In genomic region chr1:186562027-186562426, GRCm38 (mm10) we compare ENCODE assay signal across 22 mouse cellular contexts.
"Had no signal": no experiment of that assay in that cellular context is flagged by ENCODE, and none has a peak within 500 bp of the region (broad histone marks: within the 10 kb centered on the region; RNA-seq: fewer than 3 reads in every experiment).

No protein-coding gene starts in this region.

- DNase-seq: kidney, adult 8-10 months; kidney, postnatal 10 days; kidney, postnatal 36 days; layer of hippocampus, postnatal 36 days; liver; lung, adult 18-20 months; lung, postnatal 10 days; lung, postnatal 36 days; right cerebral cortex, postnatal 25 days; spleen, adult 18-20 months; thymus, adult 18-20 months; thymus, postnatal 36 days had no signal

- H3K27me3 ChIP-seq: kidney, embryonic 15.5 days; limb, embryonic 13.5 days; liver, embryonic 12.5 days; liver, embryonic 15.5 days; lung, embryonic 15.5 days; megakaryocyte, embryonic 14.5 days; midbrain, embryonic 13.5 days; stomach, embryonic 15.5 days had no signal

- H3K4me2 ChIP-seq: kidney, embryonic 15.5 days; limb, embryonic 13.5 days; liver, embryonic 12.5 days; liver, embryonic 15.5 days; lung, embryonic 15.5 days; midbrain, embryonic 13.5 days; stomach, embryonic 15.5 days had no signal

- H3K36me3 ChIP-seq: kidney, embryonic 15.5 days; limb, embryonic 10.5 days; limb, embryonic 13.5 days; liver, embryonic 12.5 days; liver, embryonic 15.5 days; lung, embryonic 15.5 days; midbrain, embryonic 13.5 days; stomach, embryonic 15.5 days had no signal

- H3K4me1 ChIP-seq: limb, embryonic 13.5 days; liver, embryonic 12.5 days; liver, embryonic 15.5 days; megakaryocyte, embryonic 14.5 days; stomach, embryonic 15.5 days had no signal

- H3K9ac ChIP-seq: kidney, embryonic 15.5 days; limb, embryonic 13.5 days; liver, embryonic 12.5 days; liver, embryonic 15.5 days; lung, embryonic 15.5 days; midbrain, embryonic 13.5 days; stomach, embryonic 15.5 days had no signal

- H3K27ac ChIP-seq: kidney, embryonic 15.5 days; left cerebral cortex, adult 2 months; limb, embryonic 10.5 days; limb, embryonic 13.5 days; liver, embryonic 12.5 days; liver, embryonic 15.5 days; lung, embryonic 15.5 days; midbrain, embryonic 13.5 days; stomach, embryonic 15.5 days had no signal

- ATAC-seq: liver, embryonic 12.5 days; midbrain, embryonic 13.5 days had no signal

- H3K9me3 ChIP-seq: kidney, embryonic 15.5 days; limb, embryonic 10.5 days; limb, embryonic 13.5 days; liver, embryonic 12.5 days; liver, embryonic 15.5 days; lung, embryonic 15.5 days; midbrain, embryonic 13.5 days; stomach, embryonic 15.5 days had no signal

- H3K4me3 ChIP-seq: kidney, embryonic 15.5 days; left cerebral cortex, adult 2 months; limb, embryonic 10.5 days; limb, embryonic 13.5 days; liver, embryonic 12.5 days; liver, embryonic 15.5 days; lung, embryonic 15.5 days; midbrain, embryonic 13.5 days; stomach, embryonic 15.5 days had no signal
